Mouse (Mus musculus) lung, embryonic 14.5 days (tissue): ENCODE measurements around the gene Pdlim5. TPM values are rescaled to one million over a fixed set of nuclear protein-coding genes. Genes with fewer than 3 reads are reported as not detected.

Source experiments
- ATAC-seq: fragments of 200-750 bp; cut with Nextera tagmentation; 2 replicates; pipeline ENCODE4 v1.8.0; 2017; ENCODE audit warnings: mild to moderate bottlenecking, moderate TSS enrichment, moderate library complexity; ENCODE audit not compliant: insufficient read depth
- DNase-seq: peaks from one replicate; pipeline ENCODE4 v3.0.0-alpha.2; 2015
- H3K27ac ChIP-seq: fragments of 300-500 bp; sonication (generic); 2 replicates; pipeline ENCODE4 v1.5.1; 2014; ENCODE audit warnings: low read depth, mild to moderate bottlenecking, moderate library complexity
- H3K27me3 ChIP-seq: fragments of 300-500 bp; sonication (generic); 2 replicates; pipeline ENCODE4 v1.6.1; 2014; ENCODE audit warnings: low read length, control low read depth; ENCODE audit not compliant: insufficient read depth
- H3K36me3 ChIP-seq: fragments of 300-500 bp; sonication (generic); 2 replicates; pipeline ENCODE4 v1.6.1; 2014; ENCODE audit warnings: control low read depth; ENCODE audit not compliant: insufficient read depth
- H3K4me1 ChIP-seq: fragments of 300-500 bp; sonication (generic); 2 replicates; pipeline ENCODE4 v1.6.1; 2014; ENCODE audit warnings: antibody characterized with exemption, control low read depth; ENCODE audit not compliant: insufficient read depth
- H3K4me2 ChIP-seq: fragments of 300-500 bp; sonication (generic); 2 replicates; pipeline ENCODE4 v1.6.1; 2014; ENCODE audit warnings: mild to moderate bottlenecking
- H3K4me3 ChIP-seq: fragments of 300-500 bp; sonication (generic); 2 replicates; pipeline ENCODE4 v1.5.1; 2014; ENCODE audit warnings: low read depth, low read length
- H3K9ac ChIP-seq: fragments of 300-500 bp; sonication (generic); 2 replicates; pipeline ENCODE4 v1.6.1; 2014
- H3K9me3 ChIP-seq: fragments of 300-500 bp; sonication (generic); 2 replicates; pipeline ENCODE4 v1.6.1; 2016; ENCODE audit warnings: low read depth, low read length, control low read depth
- CTCF ChIP-seq: IDR thresholded peaks from 2 replicates; pipeline ENCODE4 v1.5.1; 2016; ENCODE audit warnings: antibody characterized with exemption, low read depth
- WGBS: fragments of 180-500 bp; shearing (Covaris S2); extraction: QIAGEN DNeasy Blood & Tissue Kit; methylation state at CpG from one replicate; pipeline ENCODE4 v1.1.7; 2014; 5-methylcytosine and 5-hydroxymethylcytosine counted together
- polyA plus RNA-seq: library from polyadenylated mRNA; unstranded; fragments of >200 nt; fragmentation: Nextera tagmentation; extraction: Ambion mirVana; gene quantifications from 2 replicates; pipeline ENCODE4 v1.2.1, GENCODE M21; 2014

Pdlim5 gene
- polyA plus RNA-seq, 1 experiment from 2014 or later, result 19.0 TPM

DNA sequence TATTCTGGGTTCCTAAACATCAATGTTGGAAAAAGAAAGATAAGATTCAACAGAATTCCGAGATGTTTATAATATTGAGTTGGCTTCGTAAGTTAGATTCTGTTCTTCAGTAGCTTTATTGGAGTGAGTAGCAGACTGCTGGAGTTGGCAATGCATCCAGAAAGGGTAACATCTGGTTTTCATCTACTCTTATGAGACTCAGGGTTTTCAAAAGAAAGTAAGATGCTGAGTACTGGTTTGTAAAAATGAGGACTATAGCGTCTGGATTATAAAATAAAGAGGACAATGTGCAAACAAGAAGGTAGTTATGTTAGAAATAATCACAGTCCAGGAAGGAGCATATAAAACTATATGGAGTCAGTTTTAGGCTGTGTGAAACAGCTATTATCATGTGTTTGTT is 45.0 kb downstream of the Pdlim5 start:
- Histone ChIP-seq H3K4me3 (no peak overlapping the region), H3K36me3 (no peaks in the 10 kb centered on the region), H3K9ac (no peak overlapping the region), H3K27me3 (no peaks in the 10 kb centered on the region), H3K9me3 (no peaks in the 10 kb centered on the region), H3K27ac (no peak overlapping the region), H3K4me1 (no peaks in the 10 kb centered on the region), H3K4me2 (no peak overlapping the region)
- TF ChIP-seq CTCF, result no peak
- DNase-seq, result peak; percentile 72
- 0 out of 2 replicates have a peak, but pooled peaks have one; percentile 63 for ATAC-seq
- WGBS, result 46% methylated on average over 3 of the region's 3 CpGs

- TF ChIP-seq CTCF, result no peak
- 78% methylated on average over 5 of the region's 5 CpGs for WGBS
- no peaks in the 10 kb centered on the region for H3K4me1 ChIP-seq
- H3K36me3 ChIP-seq, result no peaks in the 10 kb centered on the region
- H3K27me3 ChIP-seq, result no peaks in the 10 kb centered on the region
- H3K27ac ChIP-seq, result no peak overlapping the region
- no peak overlapping the region for H3K4me3 ChIP-seq
- H3K9ac ChIP-seq, result no peak overlapping the region
- no peak for DNase-seq
- ATAC-seq, result peak; percentile 18; the same call in 1 of the 2 replicates
- H3K4me2 ChIP-seq, result no peak overlapping the region
- H3K9me3 ChIP-seq, result no peaks in the 10 kb centered on the region
These were observed 46.5 kb downstream of the Pdlim5 start for GRCm38 (mm10) chr3:142348816-142349631.

DNA sequence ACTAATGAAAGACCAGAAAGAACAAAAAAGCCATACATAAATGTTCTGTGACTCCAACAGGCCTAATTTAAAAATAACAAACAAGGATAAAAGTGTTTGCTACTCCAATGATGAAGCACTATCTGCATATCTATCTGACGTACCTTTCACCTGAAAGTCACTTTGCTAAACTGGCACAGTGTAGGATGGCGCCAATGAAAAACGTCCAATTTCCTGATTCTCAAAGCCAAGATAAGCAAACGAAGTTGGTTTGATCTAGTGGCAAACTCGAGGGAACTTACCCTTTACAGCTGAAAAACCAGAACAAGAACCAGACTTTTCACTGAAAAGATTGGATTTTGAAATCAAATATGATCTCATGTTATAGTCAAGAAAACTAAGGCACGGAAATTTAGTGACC is 49.2 kb downstream of the Pdlim5 start:
- H3K4me2 ChIP-seq, result no peak overlapping the region
- no peaks in the 10 kb centered on the region for H3K4me1 ChIP-seq
- no peak overlapping the region for H3K4me3 ChIP-seq
- WGBS, result 60% methylated on average over 6 of the region's 6 CpGs
- DNase-seq (no peak), ATAC-seq (no peak)
- H3K9ac ChIP-seq, result no peak overlapping the region
- no peaks in the 10 kb centered on the region for H3K27me3 ChIP-seq
- no peaks in the 10 kb centered on the region for H3K9me3 ChIP-seq
- no peaks in the 10 kb centered on the region for H3K36me3 ChIP-seq
- TF ChIP-seq CTCF, result no peak
- H3K27ac ChIP-seq, result no peak overlapping the region

- Histone ChIP-seq H3K27me3 (no peaks in the 10 kb centered on the region), H3K36me3 (no peaks in the 10 kb centered on the region), H3K9me3 (no peaks in the 10 kb centered on the region), H3K4me1 (no peaks in the 10 kb centered on the region), H3K27ac (no peak overlapping the region), H3K4me2 (no peak overlapping the region), H3K9ac (no peak overlapping the region), H3K4me3 (no peak overlapping the region)
- DNase-seq (no peak), ATAC-seq (no peak; the same call in 1 of the 2 replicates)
- WGBS, result 71% methylated on average over 8 of the region's 8 CpGs
- no peak for TF ChIP-seq CTCF
These were observed 50.0 kb downstream of the Pdlim5 start for GRCm38 (mm10) chr3:142345235-142346125.

DNA sequence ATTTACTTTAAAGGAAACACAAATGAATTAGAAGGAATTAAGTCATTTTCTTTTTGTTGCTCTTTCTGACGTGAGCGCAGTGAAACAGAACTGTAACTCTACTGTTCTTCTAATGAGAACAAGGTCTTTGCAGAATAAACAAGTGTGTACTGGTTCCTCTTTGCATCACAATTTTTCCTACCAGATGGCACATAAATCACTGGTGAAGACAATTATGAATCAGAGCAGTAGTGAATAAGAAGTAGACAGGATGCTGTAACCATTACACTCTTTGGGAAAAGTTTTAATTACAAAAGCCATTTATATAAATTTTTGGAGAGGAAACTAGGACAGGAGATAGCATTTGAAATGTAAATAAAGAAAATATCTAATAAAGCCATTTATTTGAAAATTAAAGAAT is 51.7 kb downstream of the Pdlim5 start:
- TF ChIP-seq CTCF, result no peak
- H3K9me3 ChIP-seq, result no peaks in the 10 kb centered on the region
- no peak overlapping the region for H3K27ac ChIP-seq
- no peaks in the 10 kb centered on the region for H3K36me3 ChIP-seq
- H3K4me2 ChIP-seq, result no peak overlapping the region
- no peaks in the 10 kb centered on the region for H3K4me1 ChIP-seq
- H3K9ac ChIP-seq, result no peak overlapping the region
- no peak for ATAC-seq
- 88% methylated on average over 2 of the region's 2 CpGs for WGBS
- H3K4me3 ChIP-seq, result no peak overlapping the region
- H3K27me3 ChIP-seq, result no peaks in the 10 kb centered on the region
- no peak for DNase-seq

DNA sequence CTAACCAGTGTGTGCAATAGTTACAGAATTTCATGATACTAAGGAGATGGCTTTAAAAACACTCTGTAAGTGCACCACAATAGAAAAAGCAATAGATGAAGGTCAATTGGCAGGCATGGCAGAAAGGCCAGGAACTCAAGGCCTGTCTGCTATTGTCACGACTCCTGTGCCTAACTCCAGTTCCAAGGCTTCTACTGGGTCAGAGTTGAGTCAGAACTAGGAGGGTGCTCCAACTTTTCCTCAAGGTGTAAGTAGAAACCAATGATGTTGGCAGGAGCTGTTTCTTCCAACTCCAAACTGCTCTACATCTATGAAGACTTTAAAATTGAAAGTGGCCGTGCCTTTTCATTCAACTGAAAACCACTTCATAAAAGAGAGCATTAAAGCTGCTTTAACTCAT is 54.8 kb downstream of the Pdlim5 start:
- H3K27ac ChIP-seq, result no peak overlapping the region
- H3K9me3 ChIP-seq, result no peaks in the 10 kb centered on the region
- no peak overlapping the region for H3K4me3 ChIP-seq
- no peak for ATAC-seq
- TF ChIP-seq CTCF, result no peak
- WGBS, result 59% methylated on average over 2 of the region's 2 CpGs
- H3K27me3 ChIP-seq, result no peaks in the 10 kb centered on the region
- peak; percentile 20 for DNase-seq
- no peaks in the 10 kb centered on the region for H3K36me3 ChIP-seq
- H3K9ac ChIP-seq, result no peak overlapping the region
- H3K4me2 ChIP-seq, result no peak overlapping the region
- H3K4me1 ChIP-seq, result no peaks in the 10 kb centered on the region
